ENCODE assay signal across 27 mouse cellular contexts in the genomic region with DNA sequence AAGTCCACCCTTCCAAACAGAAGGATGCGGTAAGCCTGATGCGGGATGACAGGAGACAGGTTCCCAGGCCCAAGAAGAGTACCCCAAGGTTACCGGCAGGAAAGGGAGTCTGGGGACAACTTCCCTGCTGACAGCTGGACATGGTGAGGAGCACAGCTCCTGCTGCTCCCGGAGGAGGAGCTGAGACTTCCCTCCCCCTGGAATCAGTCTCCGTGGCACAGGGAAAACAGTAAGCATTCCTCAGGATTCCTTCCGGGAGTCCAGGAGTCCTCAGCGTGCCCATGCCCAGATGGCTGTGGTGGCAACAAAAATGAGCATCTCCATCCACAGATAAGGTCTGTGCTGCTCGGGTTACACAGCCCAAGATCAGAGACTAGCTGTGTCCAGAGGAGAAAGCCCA.
DNase-seq lines count a peak whose midpoint lies in the region; ATAC-seq and TF ChIP-seq lines count a peak whose summit lies in the region.
"Had no signal": no experiment of that assay in that cellular context is flagged by ENCODE, and none has a peak within 500 bp of the region (broad histone marks: within the 10 kb centered on the region; RNA-seq: fewer than 3 reads in every experiment).

No protein-coding gene starts in this region.

- 12% methylated on average over 8 of the region's 8 CpGs for WGBS in cerebellum, adult 2 months
- 26% methylated on average over 8 of the region's 8 CpGs for WGBS in hindbrain, embryonic 10.5 days
- WGBS in hindbrain, embryonic 11.5 days, result 33% methylated on average over 8 of the region's 8 CpGs
- 43% methylated on average over 8 of the region's 8 CpGs for WGBS in liver, embryonic 13.5 days (ENCODE audit: insufficient replicate concordance)
- WGBS in liver, embryonic 11.5 days, result 41% methylated on average over 8 of the region's 8 CpGs

- no peaks in the 10 kb centered on the region for H3K36me3 ChIP-seq in hindbrain, embryonic 10.5 days
- no peaks in the 10 kb centered on the region for H3K36me3 ChIP-seq in hindbrain, embryonic 11.5 days (ENCODE audit: control insufficient read depth, insufficient read depth, low read length)
- H3K36me3 ChIP-seq in liver, embryonic 13.5 days, result no peaks in the 10 kb centered on the region
- H3K36me3 ChIP-seq in liver, embryonic 11.5 days (ENCODE audit: control insufficient read depth, insufficient read depth, low read length), result no peaks in the 10 kb centered on the region
- H3K36me3 ChIP-seq: forebrain, embryonic 10.5 days; heart, embryonic 15.5 days; limb, embryonic 12.5 days; liver, embryonic 12.5 days; midbrain, embryonic 15.5 days; neural tube, embryonic 13.5 days; stomach, embryonic 15.5 days had no signal

- H3K4me2 ChIP-seq in hindbrain, embryonic 11.5 days (replicated peaks; ENCODE audit: low read depth, low read length), result no peak overlapping the region
- H3K4me2 ChIP-seq in liver, embryonic 13.5 days, result no peak overlapping the region
- H3K4me2 ChIP-seq in liver, embryonic 11.5 days, result no peak overlapping the region
- H3K4me2 ChIP-seq: heart, embryonic 15.5 days; limb, embryonic 12.5 days; liver, embryonic 12.5 days; midbrain, embryonic 15.5 days; neural tube, embryonic 13.5 days; stomach, embryonic 15.5 days had no signal

- H3K9ac ChIP-seq in hindbrain, embryonic 11.5 days (ENCODE audit: low read depth, low read length), result no peak overlapping the region
- 0 out of 2 replicates have a peak overlapping the region, but pooled peaks have one; percentile 4 for H3K9ac ChIP-seq in liver, embryonic 13.5 days
- no peak overlapping the region for H3K9ac ChIP-seq in liver, embryonic 11.5 days (ENCODE audit: low read depth, low read length)
- H3K9ac ChIP-seq: forebrain, postnatal 0 days; heart, embryonic 15.5 days; limb, embryonic 12.5 days; liver, embryonic 12.5 days; midbrain, embryonic 15.5 days; neural tube, embryonic 13.5 days; stomach, embryonic 15.5 days had no signal

- TF ChIP-seq POLR2A in cerebellum, adult 2 months (IDR thresholded peaks at IDR 0.05; ENCODE audit: borderline replicate concordance, insufficient read depth, low read length), result no peak

- peak overlapping the region; percentile 4; the same call in 1 of the 2 replicates for H3K27ac ChIP-seq in cerebellum, adult 2 months (ENCODE audit: insufficient read depth, low read length)
- H3K27ac ChIP-seq in hindbrain, embryonic 10.5 days, result peak overlapping the region; percentile 35; the same call in 1 of the 2 replicates
- H3K27ac ChIP-seq in hindbrain, embryonic 11.5 days (ENCODE audit: low read depth, low read length), result no peak overlapping the region
- no peak overlapping the region for H3K27ac ChIP-seq in liver, embryonic 13.5 days
- no peak overlapping the region for H3K27ac ChIP-seq in liver, embryonic 11.5 days (ENCODE audit: low read depth, low read length)
- H3K27ac ChIP-seq: forebrain, embryonic 10.5 days; heart, adult 2 months; heart, embryonic 15.5 days; limb, embryonic 12.5 days; liver, embryonic 12.5 days; midbrain, embryonic 15.5 days; neural tube, embryonic 13.5 days; stomach, embryonic 15.5 days had no signal

- peak; percentile 61 to 63 for DNase-seq in cerebellum, adult 2 months
- DNase-seq in cerebellum, adult 9-11 months, result no peak
- DNase-seq in hindbrain, embryonic 10.5 days (ENCODE audit: low spot score), result no peak
- no peak for DNase-seq in hindbrain, embryonic 11.5 days (ENCODE audit: low spot score)
- no peak for DNase-seq in liver, embryonic 13.5 days
- DNase-seq in liver, embryonic 11.5 days (ENCODE audit: low spot score), result no peak
- DNase-seq in brain, adult 2 months (ENCODE audit: low read depth, low spot score), result peak; percentile 59
- DNase-seq in left cerebral cortex, postnatal 36 days (ENCODE audit: low spot score in 2 of 2), result no peak
- DNase-seq: adrenal gland, postnatal 25 days; forebrain, postnatal 0 days; gastrocnemius, postnatal 36 days; heart, adult 2 months; heart, postnatal 36 days; kidney, adult 11 months; kidney, postnatal 14 days; lung, adult 2 months; lung, postnatal 36 days; retina, postnatal 1 day; right cerebral cortex, postnatal 25 days had no signal

- H3K9me3 ChIP-seq in hindbrain, embryonic 10.5 days, result no peaks in the 10 kb centered on the region
- no peaks in the 10 kb centered on the region for H3K9me3 ChIP-seq in hindbrain, embryonic 11.5 days (ENCODE audit: control insufficient read depth, low read length)
- H3K9me3 ChIP-seq in liver, embryonic 13.5 days (replicated peaks), result no peaks in the 10 kb centered on the region
- H3K9me3 ChIP-seq in liver, embryonic 11.5 days (ENCODE audit: control insufficient read depth, low read length), result no peaks in the 10 kb centered on the region
- H3K9me3 ChIP-seq: forebrain, embryonic 10.5 days; heart, embryonic 15.5 days; limb, embryonic 12.5 days; liver, embryonic 12.5 days; midbrain, embryonic 15.5 days; neural tube, embryonic 13.5 days; stomach, embryonic 15.5 days had no signal

- no peak for TF ChIP-seq CTCF in cerebellum, adult 2 months (IDR thresholded peaks at IDR 0.05; ENCODE audit: borderline replicate concordance, insufficient read depth, low read depth, low read length)

- ATAC-seq in hindbrain, embryonic 11.5 days (ENCODE audit: low FRiP score), result no peak
- no peak for ATAC-seq in liver, embryonic 13.5 days (ENCODE audit: low read depth)
- ATAC-seq in liver, embryonic 11.5 days (replicated peaks; ENCODE audit: low FRiP score), result no peak
- ATAC-seq: forebrain, postnatal 0 days; liver, embryonic 12.5 days; midbrain, embryonic 15.5 days had no signal

- H3K27me3 ChIP-seq in cerebellum, adult 2 months (ENCODE audit: control insufficient read depth, insufficient read depth, low read length), result no peaks in the 10 kb centered on the region
- no peaks in the 10 kb centered on the region for H3K27me3 ChIP-seq in hindbrain, embryonic 10.5 days (ENCODE audit: insufficient read depth, poor library complexity, severe bottlenecking)
- no peaks in the 10 kb centered on the region for H3K27me3 ChIP-seq in hindbrain, embryonic 11.5 days (ENCODE audit: control insufficient read depth, insufficient read depth, low read length)
- H3K27me3 ChIP-seq in liver, embryonic 13.5 days, result no peaks in the 10 kb centered on the region
- no peaks in the 10 kb centered on the region for H3K27me3 ChIP-seq in liver, embryonic 11.5 days (replicated peaks; ENCODE audit: control insufficient read depth, insufficient read depth, low read length)
- H3K27me3 ChIP-seq: heart, embryonic 15.5 days; liver, embryonic 12.5 days; midbrain, embryonic 15.5 days; neural tube, embryonic 13.5 days; stomach, embryonic 15.5 days had no signal

- intact Hi-C loops in left cerebral cortex, postnatal 36 days (cut with DNase I), result no loop called here

- H3K4me1 ChIP-seq in cerebellum, adult 2 months (ENCODE audit: control insufficient read depth, insufficient read depth, low read length), result peaks cover 28% of the 10 kb centered on the region
- H3K4me1 ChIP-seq in hindbrain, embryonic 10.5 days (replicated peaks), result peaks cover 27% of the 10 kb centered on the region
- no peaks in the 10 kb centered on the region for H3K4me1 ChIP-seq in hindbrain, embryonic 11.5 days (replicated peaks; ENCODE audit: control insufficient read depth, insufficient read depth, low read length)
- H3K4me1 ChIP-seq in liver, embryonic 13.5 days (replicated peaks), result peaks cover 55% of the 10 kb centered on the region
- peaks cover 27% of the 10 kb centered on the region for H3K4me1 ChIP-seq in liver, embryonic 11.5 days (replicated peaks; ENCODE audit: control insufficient read depth, insufficient read depth, low read length)

- no peak overlapping the region for H3K4me3 ChIP-seq in cerebellum, adult 2 months (replicated peaks; ENCODE audit: insufficient read depth, low read depth, low read length)
- no peak overlapping the region for H3K4me3 ChIP-seq in hindbrain, embryonic 10.5 days
- no peak overlapping the region for H3K4me3 ChIP-seq in hindbrain, embryonic 11.5 days (ENCODE audit: low read depth, low read length)
- H3K4me3 ChIP-seq in liver, embryonic 13.5 days (replicated peaks), result no peak overlapping the region
- H3K4me3 ChIP-seq in liver, embryonic 11.5 days (ENCODE audit: low read depth, low read length), result no peak overlapping the region
- H3K4me3 ChIP-seq: forebrain, embryonic 10.5 days; heart, adult 2 months; heart, embryonic 15.5 days; limb, embryonic 12.5 days; liver, embryonic 12.5 days; midbrain, embryonic 15.5 days; myocyte; neural tube, embryonic 13.5 days; stomach, embryonic 15.5 days had no signal

Comparison
In these comparisons a context has a peak if more than half of its experiments do, and no peak if none do; other contexts are left out.
1. DNase-seq: peak in cerebellum, adult 2 months (2 of 2) and brain, adult 2 months (single experiment); none in cerebellum, adult 9-11 months (single experiment), hindbrain, embryonic 10.5 days (single experiment), hindbrain, embryonic 11.5 days (single experiment), liver, embryonic 13.5 days (single experiment), liver, embryonic 11.5 days (single experiment) and left cerebral cortex, postnatal 36 days (0 of 2).
2. H3K27ac ChIP-seq: peak in cerebellum, adult 2 months (single experiment) and hindbrain, embryonic 10.5 days (single experiment); none in hindbrain, embryonic 11.5 days (single experiment), liver, embryonic 13.5 days (single experiment) and liver, embryonic 11.5 days (single experiment).